Mouse (Mus musculus) thymus, postnatal 10 days (tissue): ENCODE measurements around the gene Fam50a.

Experiments used
- DNase-seq, 2 experiments: peaks; one replicate each; pipeline ENCODE4 v3.0.0; 2021; ENCODE audit warnings: low spot score in 2 of 2

The Fam50a gene

GRCm38 (mm10) chrX:74312540-74313464 is at the start of gene Fam50a:
Gene Fam50a, plus strand, starts transcription at chrX:74313033.
- DNase-seq, result peak; percentile 79 to 80

- no peak for DNase-seq
Observed at GRCm38 (mm10) chrX:74269736-74270061, 43.1 kb upstream of the Fam50a start.

- peak; percentile 83 to 91 for DNase-seq
Observed at GRCm38 (mm10) chrX:74270062-74270901, 42.6 kb upstream of the Fam50a start, which contains the start of gene Rpl10. Gene Rpl10, plus strand, starts transcription at chrX:74270812.

- DNase-seq, result peak in 1 of 2 experiments; percentile 7
Observed at GRCm38 (mm10) chrX:74270902-74271551, 41.8 kb upstream of the Fam50a start.

- no peak for DNase-seq
Observed at GRCm38 (mm10) chrX:74273422-74274322, 39.2 kb upstream of the Fam50a start.

GRCm38 (mm10) chrX:74277916-74278315 is 34.9 kb upstream of the Fam50a start:
- DNase-seq, result no peak

GRCm38 (mm10) chrX:74281041-74281731 is 31.6 kb upstream of the Fam50a start:
- no peak for DNase-seq

- DNase-seq, result peak; percentile 27 to 46
Observed at GRCm38 (mm10) chrX:74281732-74282394, 31.0 kb upstream of the Fam50a start, which contains the start of the genes Taz and Dnase1l1. Gene Taz, plus strand, starts transcription at chrX:74281912. Gene Dnase1l1, minus strand, starts transcription at chrX:74282337.

GRCm38 (mm10) chrX:74282395-74283091 is 30.3 kb upstream of the Fam50a start:
- DNase-seq, result peak; percentile 79 to 82

GRCm38 (mm10) chrX:74283092-74283437 is 29.8 kb upstream of the Fam50a start:
- peak in 1 of 2 experiments; percentile 2 for DNase-seq

GRCm38 (mm10) chrX:74293431-74293830 is 19.4 kb upstream of the Fam50a start:
- DNase-seq, result no peak

- peak; percentile 84 to 87 for DNase-seq
Observed at GRCm38 (mm10) chrX:74296538-74297448, 16.0 kb upstream of the Fam50a start, which contains the start of gene Atp6ap1. Gene Atp6ap1, plus strand, starts transcription at chrX:74297097.

- DNase-seq, result no peak
Observed at GRCm38 (mm10) chrX:74298348-74298747, 14.5 kb upstream of the Fam50a start.

GRCm38 (mm10) chrX:74299721-74300120 is 13.1 kb upstream of the Fam50a start:
- no peak for DNase-seq

GRCm38 (mm10) chrX:74304867-74305700 is 7.7 kb upstream of the Fam50a start, which contains the start of gene Gdi1:
Gene Gdi1, plus strand, starts transcription at chrX:74304998.
- DNase-seq, result peak; percentile 72 to 74

- peak; percentile 25 to 29 for DNase-seq
Observed at GRCm38 (mm10) chrX:74328725-74329161, 15.9 kb downstream of the Fam50a start, which contains the start of gene Plxna3. Gene Plxna3, plus strand, starts transcription at chrX:74329066.

GRCm38 (mm10) chrX:74329215-74329671 is 16.4 kb downstream of the Fam50a start:
- DNase-seq, result no peak
